Mouse (Mus musculus) urinary bladder, adult 18-20 months (tissue): Measurements from ENCODE around the gene Ttc38.

Experiments
- DNase-seq, 2 experiments: peaks; one replicate each; pipeline ENCODE4 v3.0.0; 2022; ENCODE audit warnings: low spot score in 2 of 2, mixed read lengths in 2 of 2

The Ttc38 gene

DNA sequence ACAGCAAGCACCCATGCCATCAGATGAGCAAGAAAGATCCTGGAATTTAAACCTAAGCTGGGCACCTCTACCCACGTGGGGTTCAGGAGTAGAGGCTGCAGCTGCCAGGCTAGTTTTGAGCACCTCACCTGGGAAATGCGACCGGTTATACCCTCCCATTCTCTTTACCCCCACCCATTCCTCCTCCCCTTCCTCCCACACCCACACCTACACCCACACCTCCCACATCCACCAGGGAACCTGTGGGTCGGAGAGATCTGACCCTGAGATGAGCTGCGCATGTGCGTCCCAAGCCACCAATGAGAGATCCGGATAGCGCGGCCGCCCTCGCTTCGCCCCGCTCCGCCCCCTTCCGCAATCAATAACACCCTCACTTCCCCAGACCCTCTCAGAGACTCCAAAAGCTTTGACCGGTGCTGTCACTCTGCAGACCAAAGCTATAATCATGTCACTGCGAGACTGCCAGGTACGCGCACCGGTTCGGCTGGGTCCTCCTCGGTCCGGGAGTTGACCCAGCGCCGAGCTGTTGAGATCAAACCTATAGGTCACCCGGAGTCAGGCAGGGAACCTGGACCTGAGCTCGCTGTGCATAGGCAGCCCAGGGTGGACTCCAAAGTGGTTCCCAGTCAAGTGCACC is at the start of gene Ttc38:
Gene Ttc38 (plus strand): TSS at position 353 of the 637 bp plus-strand sequence.
- DNase-seq, result peak; percentile 72 to 86

DNA sequence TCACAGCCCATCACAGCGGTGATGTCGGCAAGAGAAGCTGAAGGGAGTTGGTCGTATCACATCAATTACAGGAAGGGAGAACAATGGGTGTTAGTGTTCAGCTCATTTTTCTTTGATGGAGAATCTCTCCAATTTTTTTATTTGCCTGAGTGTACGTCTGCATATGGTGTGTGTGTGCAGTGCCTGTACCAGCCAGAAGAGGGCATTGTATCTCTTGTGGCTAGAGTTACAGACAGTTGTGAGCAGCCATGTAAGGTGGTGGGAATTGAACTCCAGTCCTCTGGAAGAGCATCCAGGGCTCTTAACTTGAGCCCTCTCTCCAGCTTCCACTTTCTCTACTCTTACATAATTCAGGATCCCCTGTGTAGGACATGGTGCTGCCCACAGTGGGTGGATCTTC is 49.0 kb upstream of the Ttc38 start:
- DNase-seq, result no peak

DNA sequence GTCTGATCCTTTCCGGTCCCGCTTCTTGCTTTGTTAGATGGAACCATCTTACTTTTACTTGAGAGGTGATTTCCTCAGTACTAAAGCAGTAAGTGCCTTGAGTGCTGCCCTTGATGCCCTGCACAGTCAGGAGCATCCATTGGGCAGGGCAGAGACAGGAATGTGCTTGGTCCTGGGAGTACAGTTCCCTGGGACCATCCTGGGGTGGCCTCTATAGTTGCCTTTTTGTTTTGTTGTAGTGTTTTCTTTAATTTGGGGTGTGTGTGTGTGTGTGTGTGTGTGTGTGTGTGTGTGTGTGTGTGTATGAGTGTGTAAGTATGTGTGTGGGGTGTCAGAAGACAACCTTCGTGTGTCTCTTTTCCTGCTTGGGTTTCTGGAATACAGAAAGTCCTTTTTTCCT is 47.8 kb upstream of the Ttc38 start:
- no peak for DNase-seq

DNA sequence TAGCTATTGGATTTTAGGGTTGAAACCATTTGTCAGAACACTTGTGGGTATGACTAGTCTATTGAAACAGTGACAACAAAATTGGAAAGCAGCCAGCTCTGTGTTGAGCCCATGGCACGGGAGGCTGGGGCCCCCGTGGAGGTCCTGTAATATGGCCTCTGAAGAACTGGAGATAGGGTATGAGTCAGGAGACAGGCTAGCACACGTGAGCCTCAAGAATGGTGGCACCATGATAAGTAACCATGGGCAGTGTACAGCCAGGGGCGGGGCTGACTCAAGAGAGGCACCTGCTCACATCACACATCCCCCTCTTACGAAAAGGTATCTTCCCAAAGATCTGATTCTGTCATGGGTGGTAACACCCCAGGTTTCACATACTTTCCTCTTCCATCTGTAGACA is 45.4 kb upstream of the Ttc38 start:
- no peak for DNase-seq

DNA sequence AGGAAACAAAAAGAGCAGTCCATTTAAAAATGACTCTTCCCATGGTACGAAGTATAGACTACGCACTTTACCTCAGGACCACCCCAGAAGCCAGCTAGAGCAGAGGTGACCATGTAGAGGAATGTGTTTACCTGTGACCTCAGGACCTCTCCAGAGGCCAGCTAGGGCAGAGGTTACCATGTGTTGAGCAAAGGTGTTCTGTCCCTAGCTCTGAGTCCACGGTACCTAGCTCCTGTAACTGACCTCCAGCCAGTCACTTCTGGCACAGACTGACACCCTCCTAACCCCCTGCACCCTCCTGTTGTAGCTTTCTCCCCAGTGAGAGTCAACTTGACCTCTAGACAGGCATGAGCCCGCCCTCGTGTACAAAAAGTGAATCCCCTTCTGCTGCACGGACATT is 44.6 kb upstream of the Ttc38 start:
- DNase-seq, result no peak

DNA sequence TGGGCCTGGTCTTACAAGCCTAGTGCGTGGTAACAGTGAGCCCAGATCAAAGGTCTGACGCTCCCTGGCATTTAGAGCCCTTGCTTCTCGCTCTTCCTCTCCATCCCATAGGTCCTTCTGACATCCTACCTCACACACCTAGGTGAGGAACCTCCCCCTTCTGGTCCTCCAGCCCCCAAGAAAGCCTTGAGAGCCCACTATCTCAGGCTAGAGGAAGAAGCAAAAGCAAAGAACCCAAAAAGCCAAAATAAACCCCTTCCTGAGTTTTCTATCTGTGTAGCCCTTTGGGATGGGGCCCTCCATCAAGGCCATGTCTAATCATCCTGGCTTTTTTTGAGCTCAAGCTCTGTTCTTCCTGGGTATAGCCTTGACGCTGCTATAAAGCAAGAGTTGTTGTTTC is 44.1 kb upstream of the Ttc38 start:
- no peak for DNase-seq

DNA sequence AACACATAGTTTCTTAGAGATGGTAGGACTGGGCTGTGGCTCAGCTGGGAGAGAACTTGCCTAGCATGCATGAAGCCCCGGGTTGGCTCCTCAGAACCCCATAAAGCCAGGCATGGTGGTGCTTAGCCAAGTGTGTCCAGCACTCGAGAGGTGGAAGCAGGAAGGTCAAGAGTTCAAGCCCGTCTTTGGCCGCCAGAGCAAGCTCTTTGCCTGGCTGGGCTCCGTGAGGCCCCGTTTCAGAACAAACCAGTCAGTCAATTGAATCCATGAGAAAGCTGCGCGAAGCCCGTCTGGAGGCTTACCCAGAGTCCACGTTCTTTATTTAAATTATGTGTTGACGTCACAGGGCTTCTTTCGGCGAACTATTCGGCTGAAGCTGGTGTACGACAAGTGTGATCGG is 43.5 kb upstream of the Ttc38 start:
- DNase-seq, result no peak

DNA sequence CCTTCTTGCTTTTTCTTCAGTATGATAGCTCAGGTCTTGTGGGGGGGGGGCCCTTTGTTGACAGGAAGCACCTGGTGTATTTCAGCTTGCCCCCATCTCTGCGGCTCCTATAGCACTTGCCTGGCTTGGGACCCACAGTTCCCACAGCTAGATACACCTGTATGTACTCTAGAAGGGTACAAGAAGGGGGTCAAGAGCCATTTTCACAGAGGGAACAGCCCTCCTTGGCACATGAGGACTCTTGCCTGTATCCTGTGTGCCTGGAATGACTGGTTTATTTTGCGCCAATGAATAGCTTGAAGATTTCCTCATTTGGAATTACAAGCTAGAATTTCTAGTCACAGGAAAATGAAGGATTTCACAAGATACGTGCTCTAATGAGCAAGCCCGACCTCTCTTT is 40.7 kb upstream of the Ttc38 start:
- DNase-seq, result no peak

DNA sequence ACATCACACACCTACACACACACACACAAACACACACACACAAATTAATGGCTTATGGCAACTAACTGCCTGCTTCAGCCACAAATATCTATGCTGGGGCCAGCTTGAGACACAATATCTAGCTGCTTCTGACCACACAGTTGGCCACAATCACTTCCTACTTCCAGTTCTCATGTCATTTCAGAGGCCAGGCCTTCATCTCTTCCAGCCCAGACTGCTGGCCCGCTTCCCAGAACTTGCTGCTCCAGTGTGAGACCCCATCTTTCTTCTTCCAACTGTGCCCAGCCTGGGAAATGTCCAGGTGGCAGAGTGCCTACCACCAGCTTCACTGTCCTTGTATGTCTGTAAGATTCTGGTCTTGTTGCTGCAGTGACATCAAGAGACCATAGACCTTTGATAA is 39.3 kb upstream of the Ttc38 start:
- DNase-seq, result no peak

DNA sequence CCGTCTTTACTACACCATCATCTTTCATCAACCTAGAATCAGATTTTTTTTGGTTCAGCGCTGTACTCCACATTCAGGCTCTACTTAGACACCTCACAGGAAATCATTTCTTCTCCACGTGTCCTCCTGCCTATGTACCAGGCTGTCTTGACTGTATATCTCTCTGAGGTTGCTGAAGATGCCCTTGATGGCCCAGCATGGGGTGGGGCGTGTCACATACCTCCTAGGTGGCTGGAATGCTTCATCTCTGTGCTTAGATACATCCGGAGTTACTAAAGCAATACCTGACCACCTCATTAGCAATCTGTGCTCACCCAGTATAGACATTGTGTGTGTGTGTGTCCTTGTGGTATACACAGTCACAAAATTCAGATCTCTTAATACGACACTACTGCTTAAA is 36.6 kb upstream of the Ttc38 start:
- DNase-seq, result no peak

DNA sequence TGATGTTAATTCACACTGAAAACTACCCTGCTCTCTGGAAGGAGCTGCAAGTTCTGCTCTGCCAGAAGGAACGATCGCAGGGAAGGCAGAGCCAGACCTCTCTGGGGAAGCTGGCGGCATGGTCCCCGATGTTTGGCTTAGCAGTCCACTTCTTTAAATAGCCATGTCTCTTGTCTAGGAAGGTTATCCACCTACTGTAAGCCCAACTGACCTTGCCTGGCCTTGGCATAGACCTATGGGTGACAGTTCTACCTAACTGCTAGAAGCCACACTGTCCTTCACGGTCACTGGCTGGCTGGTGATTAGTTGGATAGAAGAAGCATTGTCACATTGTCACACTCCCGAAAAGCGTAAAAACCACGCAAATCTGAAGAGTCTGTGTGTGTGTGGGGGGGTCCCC is 33.4 kb upstream of the Ttc38 start:
- DNase-seq, result no peak

DNA sequence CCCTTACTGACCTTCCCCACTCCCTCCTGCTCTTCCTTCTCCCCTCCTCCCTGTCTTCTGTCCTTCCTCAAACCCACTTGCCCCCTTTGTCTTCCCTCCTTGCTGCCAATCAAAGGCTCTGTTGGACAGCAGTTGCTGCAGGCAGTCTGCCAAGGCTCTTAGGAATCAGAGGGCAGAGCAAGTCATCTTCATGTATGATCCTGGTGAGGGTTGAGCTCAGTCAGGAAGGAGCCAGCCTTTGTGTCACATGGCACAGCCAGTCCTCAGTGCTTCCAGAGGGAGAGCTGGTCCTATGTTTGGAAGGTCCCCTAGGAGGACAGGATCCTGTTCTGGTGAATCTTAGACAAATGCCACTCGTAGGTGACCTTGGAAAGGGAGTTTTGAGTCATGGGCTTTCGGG is 29.2 kb upstream of the Ttc38 start:
- DNase-seq, result no peak

DNA sequence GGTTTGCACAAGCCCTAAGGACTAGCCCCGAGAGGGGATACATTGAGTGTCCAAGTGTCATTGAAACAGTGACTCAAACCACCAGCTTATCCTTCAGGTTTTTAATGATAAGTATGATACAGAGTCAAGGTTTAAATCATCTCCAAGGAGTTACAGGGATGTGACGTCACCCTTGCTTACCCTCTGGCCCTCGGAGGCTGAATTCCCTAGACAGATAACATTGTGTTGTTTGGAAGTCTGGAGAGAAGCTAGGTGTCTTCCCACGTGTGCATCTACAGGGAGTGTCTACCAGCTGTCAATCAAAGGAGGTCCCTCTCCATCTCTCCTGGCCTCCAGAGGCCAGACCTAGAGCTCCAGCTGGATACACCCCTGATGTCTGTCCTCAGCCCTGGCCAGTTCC is 25.2 kb upstream of the Ttc38 start:
- DNase-seq, result no peak

DNA sequence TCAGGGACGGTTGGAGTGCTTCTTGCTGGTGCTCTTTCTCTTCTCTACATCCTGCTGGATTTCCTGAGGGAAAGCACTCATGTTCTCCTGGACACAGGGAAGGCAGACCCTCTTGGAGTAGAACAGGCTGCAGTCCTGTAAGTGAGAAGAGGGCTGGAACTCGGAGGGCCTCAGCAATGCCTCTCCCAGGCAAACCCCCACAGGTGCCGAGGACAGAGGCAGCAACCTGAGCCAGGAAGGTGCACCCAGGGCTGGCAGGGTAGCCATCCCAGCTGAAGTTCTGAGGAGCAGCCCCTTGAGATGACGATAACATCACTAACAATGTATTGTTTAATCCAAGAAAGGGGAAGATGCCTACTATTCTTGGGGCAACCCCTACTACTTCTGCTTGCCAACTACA is 24.7 kb upstream of the Ttc38 start:
- DNase-seq, result no peak

DNA sequence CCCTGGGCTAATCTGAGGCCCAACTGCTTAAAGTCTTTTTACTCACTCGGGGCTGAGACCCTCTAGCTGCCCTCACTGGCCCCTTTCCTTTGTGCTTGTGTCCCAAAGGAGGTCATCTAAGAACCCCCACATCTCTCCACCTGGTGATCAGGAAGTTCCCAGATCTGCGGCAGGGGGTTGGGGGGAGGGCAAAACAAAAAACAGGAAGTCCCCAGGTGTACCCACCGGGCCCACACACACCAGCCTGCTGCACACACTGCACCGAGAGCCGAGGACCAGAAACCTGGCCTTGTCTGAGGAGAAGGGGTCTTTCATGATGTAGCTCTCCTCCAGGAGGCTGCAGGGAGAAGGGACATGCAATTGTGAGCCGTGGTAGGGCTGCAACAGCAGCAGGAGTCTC is 24.1 kb upstream of the Ttc38 start:
- no peak for DNase-seq

DNA sequence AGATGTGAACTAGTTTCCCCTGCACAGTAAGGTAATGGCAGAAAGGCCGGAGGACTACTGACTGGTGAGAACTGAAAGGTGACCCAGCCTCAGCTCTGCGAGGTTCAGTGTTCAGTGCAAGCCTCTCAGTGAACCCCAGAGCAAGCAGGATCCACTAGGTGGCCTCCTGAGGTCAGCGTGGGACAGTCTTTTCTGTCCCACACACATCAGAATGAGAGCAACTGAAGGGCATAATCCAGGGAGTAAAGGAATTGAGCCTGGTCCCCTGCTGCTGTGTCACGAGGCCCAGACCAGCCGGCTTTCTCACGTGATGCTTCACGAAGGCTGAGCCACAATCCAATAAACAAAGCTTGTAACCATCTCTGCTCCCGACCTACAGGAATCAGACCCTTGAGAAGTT is 23.7 kb upstream of the Ttc38 start:
- DNase-seq, result no peak

DNA sequence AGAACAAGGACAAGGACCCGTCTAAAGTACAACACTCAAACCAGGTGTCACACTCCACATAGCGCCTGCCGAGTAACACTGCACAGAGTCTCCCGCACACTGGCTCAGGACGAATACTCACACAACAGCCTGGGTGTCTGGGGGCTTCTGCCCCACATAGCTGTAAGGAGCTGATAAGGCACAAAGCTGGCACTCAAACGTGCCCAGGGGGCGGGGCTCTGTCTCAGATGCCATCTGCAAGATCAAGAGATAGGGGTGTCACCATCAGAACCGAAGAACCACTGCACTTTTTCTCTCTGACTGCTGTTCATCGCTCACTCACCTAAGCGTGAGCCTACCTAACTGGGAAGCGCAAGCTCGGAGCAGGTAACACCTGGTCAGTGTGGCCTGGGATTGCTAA is 23.0 kb upstream of the Ttc38 start:
- no peak for DNase-seq

DNA sequence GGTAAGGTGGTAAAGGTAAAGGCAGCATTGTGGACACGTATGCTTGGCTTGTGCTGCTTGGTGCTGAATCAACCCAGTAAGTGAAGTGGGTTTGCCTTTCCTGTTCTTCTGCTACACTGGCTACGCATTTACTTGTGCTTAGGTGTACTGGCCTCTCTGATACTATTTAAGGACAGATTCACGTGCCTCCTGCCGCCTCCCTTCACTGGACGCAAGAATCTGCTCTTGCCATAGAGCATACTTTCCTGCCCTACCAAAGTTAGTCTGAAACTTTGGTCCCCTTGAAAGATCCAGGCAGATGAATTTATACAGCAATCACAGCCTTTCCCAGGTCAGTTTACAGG is 21.7 kb upstream of the Ttc38 start:
- no peak for DNase-seq

DNA sequence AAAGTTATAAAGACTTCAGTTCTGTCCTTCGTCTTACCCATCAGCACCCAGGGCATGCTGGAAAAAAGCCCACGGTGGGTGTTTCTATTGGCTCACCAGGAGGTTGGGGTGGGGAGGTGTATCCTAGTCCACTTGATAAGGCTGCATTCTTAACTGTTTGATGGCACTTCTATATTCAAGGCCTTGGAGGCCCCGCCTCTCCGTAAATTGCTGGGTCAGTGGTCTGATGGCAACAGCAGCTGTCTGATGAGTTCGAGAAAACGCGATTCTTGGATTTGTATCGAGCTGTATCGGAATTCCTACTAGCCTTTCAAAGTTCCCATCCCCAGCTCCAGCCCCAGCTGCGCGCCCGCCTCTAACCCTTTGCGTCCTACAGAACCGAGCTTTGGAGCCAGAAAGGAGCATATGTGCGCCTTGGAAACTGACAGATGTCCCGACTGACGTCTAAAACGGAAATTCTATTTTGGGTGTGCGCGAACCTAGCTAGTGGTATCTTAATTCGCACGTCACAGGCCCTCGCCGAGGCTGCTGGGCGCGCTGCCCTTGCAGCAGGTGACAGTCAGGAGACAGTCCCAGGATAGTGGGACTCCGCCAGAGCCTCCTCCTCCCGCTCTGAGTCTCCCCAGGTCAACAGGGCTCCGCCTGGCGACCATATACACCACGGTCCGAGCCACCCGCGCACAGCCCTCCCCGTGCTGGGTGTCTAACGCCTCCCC is 21.1 kb upstream of the Ttc38 start:
- peak; percentile 27 to 68 for DNase-seq

DNA sequence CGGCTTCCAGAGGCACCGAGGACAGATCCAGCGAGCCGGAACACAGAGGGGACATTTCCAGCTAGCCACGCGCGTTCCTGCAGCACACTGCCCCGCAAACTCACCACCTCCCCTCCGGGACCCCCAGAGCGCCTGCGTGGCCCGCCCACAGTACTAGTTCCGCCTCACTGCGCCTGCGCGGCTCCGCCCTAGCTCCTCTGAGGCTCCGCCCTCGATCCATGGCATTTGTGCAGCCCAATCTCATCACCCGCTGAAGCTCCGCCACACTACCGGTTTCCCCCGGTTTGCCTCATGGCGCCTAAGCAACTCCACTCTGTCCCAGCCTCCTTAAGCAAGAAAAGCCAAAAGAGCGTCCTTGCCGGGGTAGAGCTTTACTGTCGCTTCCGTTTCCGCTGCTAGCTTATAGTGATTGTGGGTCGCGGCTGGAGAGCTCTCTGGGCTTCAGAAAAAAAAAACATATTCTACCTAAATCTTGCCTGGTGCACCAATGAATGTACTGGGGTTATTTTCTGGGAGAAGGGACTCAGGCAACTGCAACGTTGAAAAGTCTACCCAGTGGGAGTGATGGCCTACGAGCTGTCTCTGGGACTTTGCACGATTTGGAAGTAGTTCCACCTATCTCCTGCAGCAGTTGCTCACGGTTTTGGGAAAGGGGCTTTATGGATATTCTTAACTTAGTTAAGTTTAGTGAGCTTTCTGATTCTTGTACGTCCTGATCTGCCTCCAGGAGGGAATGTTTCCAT is 20.4 kb upstream of the Ttc38 start, which contains the start of gene Cdpf1:
Gene Cdpf1 (minus strand): TSS at position 163 of the 743 bp plus-strand sequence.
- peak; percentile 98 to 100 for DNase-seq

DNA sequence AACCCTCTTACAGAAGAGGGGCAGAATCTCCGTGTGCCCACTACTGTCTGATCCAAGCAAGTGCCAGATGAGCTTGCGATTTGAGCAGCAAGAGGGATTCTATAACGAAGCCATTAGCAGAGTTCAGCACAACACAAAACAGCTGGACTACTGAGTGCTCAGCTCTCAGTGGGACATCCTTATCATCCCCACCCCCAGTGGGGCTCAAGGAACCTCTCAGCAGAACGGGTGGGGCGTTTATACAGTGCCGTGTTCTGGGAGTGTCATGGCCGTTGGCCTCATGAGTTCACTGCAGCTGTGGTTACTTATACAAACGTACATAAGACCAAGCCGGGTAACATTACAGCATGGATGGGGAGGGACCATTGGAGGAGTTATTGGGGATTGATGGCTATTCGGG is 18.7 kb upstream of the Ttc38 start:
- DNase-seq, result no peak

DNA sequence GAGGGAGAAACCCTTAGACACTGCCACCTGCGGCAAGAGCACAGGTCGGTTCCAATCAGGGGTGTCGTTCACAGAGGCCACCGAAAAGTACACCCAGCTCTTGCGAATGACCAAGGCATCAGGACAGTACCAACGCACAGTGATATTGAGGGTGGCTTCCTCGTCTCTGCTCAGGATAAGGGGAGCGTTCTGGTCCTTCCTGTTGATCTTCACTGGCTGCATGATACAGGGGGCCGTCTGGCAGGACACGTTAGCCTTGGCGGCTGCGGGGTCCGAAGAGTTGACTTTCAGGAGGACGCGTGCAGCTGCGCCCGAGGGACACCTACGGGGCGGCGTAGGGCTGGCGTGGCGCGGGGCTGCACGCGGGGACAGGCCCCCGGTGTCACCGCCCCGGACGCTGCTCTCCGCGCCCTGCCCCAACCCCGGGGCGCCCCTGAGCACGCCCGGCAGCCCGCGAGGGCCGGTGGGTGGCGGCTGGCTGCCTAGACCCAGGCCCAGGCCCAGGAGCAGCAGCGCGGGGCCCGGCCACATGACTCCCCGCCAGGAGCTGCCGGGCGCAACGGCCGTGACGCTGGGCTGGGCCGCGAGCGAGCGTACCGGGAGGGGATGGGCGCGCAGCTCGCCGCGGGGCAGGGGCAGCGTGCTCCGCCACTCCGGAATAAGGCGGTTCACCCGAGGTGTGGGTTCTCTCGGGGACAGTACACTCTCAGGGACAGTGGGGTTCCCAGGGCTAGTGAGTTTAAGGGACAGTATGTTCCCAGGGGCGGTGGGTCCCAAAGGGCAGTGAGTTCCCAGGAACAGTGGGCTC is 10.7 kb upstream of the Ttc38 start, which contains the start of gene Pkdrej:
Gene Pkdrej (minus strand): TSS at position 532 of the 808 bp plus-strand sequence.
- DNase-seq, result no peak
